Mouse (Mus musculus): Measurements from ENCODE around the gene Atp6v0d1. TPM values are rescaled to one million over a fixed set of nuclear protein-coding genes. Genes with fewer than 3 reads are reported as not detected.
"Not testable (repeated sequence)": the region's sequence is repeated elsewhere in the genome, so short reads cannot be mapped to it uniquely, and the experiment has no call there.

Gene Atp6v0d1
- 222 and 239 TPM in 2 replicates for total RNA-seq (2015)
- total RNA-seq (2017): 86.2 and 101 TPM in 2 replicates

- peak; percentile 80 for ATAC-seq (ENCODE audit: poor library complexity, severe bottlenecking)
Measured at GRCm38 (mm10) chr8:105565952-105566702, at the start of gene Atp6v0d1. Atp6v0d1 (minus strand) TSS chr8:105566047.

GRCm38 (mm10) chr8:105613830-105614511, 48.1 kb upstream of the Atp6v0d1 start:
- peak; percentile 70 for ATAC-seq (ENCODE audit: poor library complexity, severe bottlenecking)

DNA sequence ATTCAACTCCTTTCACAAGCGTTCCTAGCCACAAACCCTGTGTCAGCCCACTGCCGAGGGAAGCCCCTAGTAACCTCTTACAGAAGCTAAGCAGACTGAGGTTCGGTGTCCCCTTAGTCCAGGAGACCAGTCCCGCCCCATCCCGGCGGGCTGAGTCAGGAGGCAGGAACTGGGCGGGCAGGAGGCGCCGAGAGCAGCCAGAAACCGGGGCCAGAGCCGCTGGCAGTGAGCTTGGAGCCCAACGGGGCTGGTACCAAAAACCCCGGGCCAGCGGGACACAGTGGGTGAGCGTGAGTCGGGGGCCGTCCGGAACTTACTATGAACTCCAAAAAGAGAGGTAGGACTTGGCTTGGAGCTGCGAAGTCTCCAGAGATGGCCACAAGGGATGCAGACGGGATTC, 47.2 kb upstream of the Atp6v0d1 start:
- ATAC-seq (ENCODE audit: poor library complexity, severe bottlenecking): peak; percentile 12

DNA sequence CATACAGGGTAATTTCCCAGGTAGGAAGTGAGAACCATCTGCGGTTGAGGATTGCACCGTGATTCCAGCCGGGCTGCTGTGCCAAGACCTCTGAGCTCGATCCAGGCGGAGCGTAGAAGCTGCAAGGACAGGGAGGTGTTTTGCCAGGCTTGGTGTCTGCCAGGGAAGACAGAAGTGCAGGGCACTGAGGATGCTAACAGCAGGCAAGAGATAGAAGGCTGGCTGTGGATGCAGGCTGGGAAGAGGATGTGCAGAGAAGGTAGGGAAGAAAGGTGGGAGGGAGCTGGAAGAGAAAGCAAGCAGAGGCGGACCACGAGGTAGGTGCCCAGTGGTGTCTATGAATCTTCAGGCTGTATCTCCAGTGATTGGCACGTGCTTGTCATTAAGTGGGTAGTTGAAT, 46.0 kb upstream of the Atp6v0d1 start:
- no peak for ATAC-seq (ENCODE audit: poor library complexity, severe bottlenecking)

DNA sequence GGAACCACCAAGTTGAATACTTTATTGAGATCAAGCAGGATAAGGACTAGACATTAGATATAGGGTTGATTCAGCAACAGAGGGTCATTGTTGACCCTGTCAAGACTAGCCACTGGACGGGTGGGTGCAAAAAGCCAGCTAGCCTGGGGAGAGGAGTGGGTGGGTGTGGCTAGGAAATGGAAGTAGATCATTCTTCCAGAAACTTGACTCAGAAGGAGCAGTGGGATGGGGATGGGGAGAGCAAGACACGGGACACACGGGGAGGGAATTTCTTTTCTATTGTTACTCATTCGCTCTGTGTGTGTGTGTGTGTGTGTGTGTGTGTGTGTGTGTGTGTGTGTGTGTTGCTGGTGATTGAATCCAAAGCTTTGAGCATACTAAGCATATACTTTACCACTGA, 43.9 kb upstream of the Atp6v0d1 start:
- ATAC-seq (ENCODE audit: poor library complexity, severe bottlenecking): no peak

GRCm38 (mm10) chr8:105609355-105609754, 43.5 kb upstream of the Atp6v0d1 start:
- ATAC-seq (ENCODE audit: poor library complexity, severe bottlenecking): no peak

- ATAC-seq (ENCODE audit: poor library complexity, severe bottlenecking): peak; percentile 36
Measured at GRCm38 (mm10) chr8:105607684-105608083, 41.8 kb upstream of the Atp6v0d1 start.

DNA sequence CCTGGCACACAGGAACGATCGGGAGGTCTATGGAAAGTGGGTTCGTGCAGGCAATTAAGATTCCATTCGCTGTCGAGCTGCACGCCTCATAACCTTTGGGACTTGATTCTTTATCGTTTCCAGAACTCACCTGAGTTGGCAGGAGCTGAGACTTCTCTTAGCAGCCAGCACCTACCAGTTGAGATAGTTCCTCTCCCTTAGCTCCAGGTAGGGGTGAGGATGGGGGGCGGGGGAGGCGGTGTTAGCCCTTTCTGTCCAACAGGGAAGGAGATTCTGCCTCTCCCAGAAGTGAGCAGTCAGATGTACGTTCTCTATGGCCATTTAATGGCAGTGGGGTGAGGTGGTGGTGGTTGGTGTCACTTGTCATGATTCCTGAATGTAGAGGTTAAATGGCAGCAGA, 41.2 kb upstream of the Atp6v0d1 start:
- ATAC-seq (ENCODE audit: poor library complexity, severe bottlenecking): no peak

DNA sequence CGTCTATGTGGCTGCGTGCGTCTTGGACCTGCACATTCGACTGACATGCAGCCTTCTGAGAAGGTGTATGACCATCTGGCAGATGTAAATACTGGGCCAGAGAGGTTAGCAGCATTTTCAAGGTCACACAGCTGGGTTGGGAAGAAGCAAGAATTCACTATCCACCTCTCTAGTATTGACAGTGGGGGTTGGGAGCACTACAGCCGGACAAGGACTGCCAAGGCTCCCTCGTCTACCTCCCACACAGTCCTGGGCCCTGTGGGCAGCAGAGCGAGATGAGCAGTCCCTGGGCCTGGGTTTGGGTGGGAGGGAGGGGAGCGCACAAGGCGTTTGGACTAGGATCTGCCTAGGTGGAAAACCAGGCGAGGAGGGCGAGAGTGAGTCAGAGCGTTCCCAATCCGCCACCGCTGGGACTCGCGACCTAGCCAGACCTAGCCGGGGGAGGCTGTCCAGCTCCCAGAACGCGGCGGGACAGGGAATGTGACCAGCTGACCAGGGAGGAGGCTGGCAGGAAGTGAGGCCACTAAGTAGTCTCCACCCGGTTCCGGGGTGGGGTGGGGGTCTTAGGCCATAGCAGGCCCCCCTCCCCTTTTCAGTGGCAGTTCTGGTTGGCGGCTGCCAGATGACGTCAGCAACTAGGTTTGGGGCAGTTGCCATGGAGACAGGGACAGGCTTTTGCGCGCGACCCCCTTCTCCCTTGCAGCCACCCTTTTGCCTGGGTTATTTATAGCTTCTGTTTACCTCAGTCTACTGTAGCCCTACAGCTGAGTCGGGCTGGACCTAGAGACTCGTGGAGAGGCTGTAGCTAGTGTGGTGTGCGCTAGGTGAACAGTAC, 40.6 kb upstream of the Atp6v0d1 start:
- ATAC-seq (ENCODE audit: poor library complexity, severe bottlenecking): peak; percentile 7

- ATAC-seq (ENCODE audit: poor library complexity, severe bottlenecking): peak; percentile 30
Measured at GRCm38 (mm10) chr8:105605491-105606188, 39.8 kb upstream of the Atp6v0d1 start.

DNA sequence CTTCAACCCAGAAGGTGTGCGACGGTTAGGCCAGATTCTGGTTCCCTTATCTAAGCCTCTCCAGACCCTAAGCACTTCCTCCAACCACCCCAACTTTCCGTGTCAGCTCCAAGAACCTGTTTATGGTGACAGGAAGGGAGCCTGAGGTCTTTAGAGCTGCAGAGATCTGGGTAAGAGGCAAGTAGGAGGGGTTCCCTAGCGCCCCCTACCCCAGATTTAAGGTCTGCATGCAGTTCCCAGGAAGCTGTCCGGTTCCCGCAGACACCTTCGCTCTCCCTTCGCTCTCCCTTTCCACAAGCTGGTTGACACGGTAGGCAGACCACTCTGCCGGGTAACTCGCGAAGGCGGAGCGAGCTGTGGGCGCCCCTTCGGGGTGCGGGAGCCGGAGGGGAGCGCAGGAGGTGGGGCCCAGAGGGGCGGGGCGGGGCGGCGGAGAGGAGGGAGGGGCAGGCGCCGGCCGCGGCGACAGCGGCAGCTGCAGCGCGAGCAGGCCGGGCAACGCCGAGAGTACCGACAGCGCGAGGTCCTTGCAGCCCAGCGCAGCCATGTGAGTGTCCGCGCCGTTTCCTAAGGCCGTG, 39.0 kb upstream of the Atp6v0d1 start, which contains the start of gene Ripor1:
Gene Ripor1, plus strand, starts transcription at position 452 of the 578 bp plus-strand sequence.
- ATAC-seq (ENCODE audit: poor library complexity, severe bottlenecking): peak; percentile 70

DNA sequence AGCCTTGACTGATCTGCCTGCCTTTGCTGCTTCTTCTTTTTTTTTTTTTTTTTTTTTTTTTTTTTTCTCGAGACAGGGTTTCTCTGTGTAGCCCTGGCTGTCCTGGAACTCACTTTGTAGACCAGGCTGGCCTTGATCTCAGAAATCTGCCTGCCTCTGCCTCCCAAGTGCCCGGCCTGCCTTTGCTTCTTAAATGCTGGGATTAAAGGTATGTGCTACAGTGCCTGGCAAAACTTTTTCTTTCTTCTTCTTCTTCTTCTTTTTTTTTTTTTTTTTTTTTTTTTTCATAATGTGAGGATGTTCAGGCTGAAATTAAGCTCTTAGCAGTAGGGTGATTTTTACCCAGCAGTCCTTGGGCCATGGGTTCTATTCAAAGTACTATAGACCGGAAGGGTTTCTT, 36.7 kb upstream of the Atp6v0d1 start:
- not testable (repeated sequence) for ATAC-seq (ENCODE audit: poor library complexity, severe bottlenecking)

DNA sequence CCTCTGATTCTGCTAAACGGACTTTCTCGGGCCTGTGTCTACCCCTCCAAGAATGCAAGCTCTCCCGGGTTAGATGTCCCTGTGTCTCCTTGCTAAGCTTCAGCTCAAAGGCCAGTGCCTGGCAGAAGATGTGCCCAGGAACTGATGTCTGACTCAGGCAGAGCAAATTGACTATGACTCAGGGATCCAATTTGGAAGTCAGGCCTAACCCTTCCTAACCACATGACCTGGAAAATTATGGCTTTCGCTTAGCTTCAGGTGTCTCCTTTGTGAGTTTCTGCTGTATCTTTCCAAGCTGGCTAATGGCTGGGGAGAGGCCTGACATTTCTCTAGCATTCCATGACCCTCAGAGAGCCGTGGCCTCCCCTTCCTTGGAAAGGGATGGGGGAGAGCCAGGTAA, 35.5 kb upstream of the Atp6v0d1 start:
- no peak for ATAC-seq (ENCODE audit: poor library complexity, severe bottlenecking)

- no peak for ATAC-seq (ENCODE audit: poor library complexity, severe bottlenecking)
Measured at GRCm38 (mm10) chr8:105598777-105599176, 32.9 kb upstream of the Atp6v0d1 start.

DNA sequence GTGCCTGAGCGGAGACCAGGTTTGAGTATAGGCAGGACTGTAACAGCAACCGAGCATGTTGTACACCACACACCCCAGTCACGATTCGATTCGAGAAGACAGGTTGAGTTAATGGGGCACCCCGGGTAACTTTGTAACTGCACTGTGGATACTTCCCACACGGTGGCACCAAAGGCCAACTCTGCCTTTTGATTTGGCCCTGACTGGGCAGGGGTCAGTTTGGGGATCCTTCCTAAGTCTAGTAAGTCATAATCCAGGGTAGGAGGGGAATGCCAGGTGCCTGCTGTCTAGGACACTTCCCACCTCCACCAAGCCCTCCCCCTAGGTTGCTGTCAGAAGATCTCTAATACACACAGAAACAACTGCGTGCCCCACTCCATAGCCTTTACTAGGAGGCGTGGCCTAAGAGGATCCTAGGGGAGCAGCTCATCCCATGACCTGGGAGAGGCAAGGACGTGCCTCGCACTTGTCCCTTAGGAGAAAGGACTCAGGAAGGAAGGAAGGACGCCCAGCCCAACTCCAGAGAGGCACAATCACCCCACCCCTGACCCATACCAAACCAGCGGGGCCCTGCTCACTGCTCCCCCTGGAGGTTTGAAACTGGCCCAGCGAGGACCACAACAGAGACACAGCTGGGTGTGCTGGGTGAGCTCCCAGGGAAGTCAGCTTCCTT, 30.7 kb upstream of the Atp6v0d1 start:
- peak; percentile 96 for ATAC-seq (ENCODE audit: poor library complexity, severe bottlenecking)

- ATAC-seq (ENCODE audit: poor library complexity, severe bottlenecking): no peak
Measured at GRCm38 (mm10) chr8:105594451-105595242, 28.8 kb upstream of the Atp6v0d1 start.

DNA sequence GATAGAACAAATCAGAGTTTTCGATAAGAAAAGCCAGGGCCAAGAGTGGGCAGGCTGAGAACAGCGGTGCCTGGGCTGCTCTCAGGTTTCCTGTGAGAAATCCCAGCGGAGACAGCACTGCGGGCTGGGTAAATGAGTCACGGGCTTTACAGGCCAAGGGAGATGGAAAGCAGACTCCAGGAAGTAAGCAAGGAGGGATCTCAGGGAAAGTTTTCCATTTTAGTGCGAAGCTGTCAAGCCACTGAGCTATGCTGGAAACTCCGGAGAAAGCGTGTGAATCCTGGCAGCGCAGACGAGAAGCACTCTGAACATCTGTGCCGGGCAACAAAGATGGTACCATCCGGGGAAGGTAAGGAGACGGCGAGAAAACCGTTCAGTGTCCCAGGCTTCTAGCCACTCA, 28.0 kb upstream of the Atp6v0d1 start:
- no peak for ATAC-seq (ENCODE audit: poor library complexity, severe bottlenecking)

- ATAC-seq (ENCODE audit: poor library complexity, severe bottlenecking): no peak
Measured at GRCm38 (mm10) chr8:105592431-105592830, 26.6 kb upstream of the Atp6v0d1 start.

GRCm38 (mm10) chr8:105579719-105580118, 13.9 kb upstream of the Atp6v0d1 start:
- no peak for ATAC-seq (ENCODE audit: poor library complexity, severe bottlenecking)

All from megakaryocyte, adult 5-6 weeks (primary cell).